Mouse (Mus musculus) bone marrow, adult 2 months (tissue): ENCODE results near the gene Stom. TPM values are rescaled to one million over a fixed set of nuclear protein-coding genes. Genes with fewer than 3 reads are reported as not detected.

Source experiments
- H3K27ac ChIP-seq: fragments of 200-500 bp; 2 replicates; pipeline ENCODE4 v1.5.1; 2012; ENCODE audit warnings: low read depth, mild to moderate bottlenecking, control low read depth, inconsistent platforms, low read length; ENCODE audit not compliant: control insufficient read depth, poor library complexity, insufficient read depth
- H3K4me1 ChIP-seq: fragments of 200-500 bp; 2 replicates; pipeline ENCODE4 v1.6.1; 2011; ENCODE audit warnings: low read length; ENCODE audit not compliant: control insufficient read depth, insufficient read depth
- H3K4me3 ChIP-seq: fragments of 200-500 bp; replicated peaks from 2 replicates; pipeline ENCODE3; 2011; ENCODE audit warnings: mild to moderate bottlenecking, low read depth, low read length, control low read depth; ENCODE audit not compliant: control insufficient read depth
- CTCF ChIP-seq: fragments of 200-500 bp; IDR thresholded peaks from 2 replicates; pipeline ENCODE4 v1.5.1; 2011; ENCODE audit warnings: low read length, control low read depth; ENCODE audit not compliant: control insufficient read depth, insufficient read depth
- POLR2A ChIP-seq: fragments of 200-500 bp; IDR thresholded peaks from 2 replicates; pipeline ENCODE4 v1.6.1; 2011; ENCODE audit warnings: low read depth, mild to moderate bottlenecking, control low read depth, low read length, borderline replicate concordance; ENCODE audit not compliant: control insufficient read depth
- WGBS: fragments of 180-500 bp; shearing (Covaris S2); methylation state at CpG from one replicate; pipeline ENCODE4 v1.1.7; 2018; 5-methylcytosine and 5-hydroxymethylcytosine counted together
- polyA plus RNA-seq: library from polyadenylated mRNA; stranded (reverse); fragments of >200 nt; gene quantifications from 2 replicates; pipeline ENCODE4 v1.2.4, GENCODE M21; 2011; ENCODE audit warnings: low replicate concordance; ENCODE audit not compliant: missing spikeins, insufficient read depth, insufficient read length

Stom gene
- 152 and 203 TPM in 2 replicates for polyA plus RNA-seq

- H3K4me3 ChIP-seq: peak within 1 kb of the TSS; percentile 89
- under 1% methylated on average over 45 of the region's 45 CpGs for WGBS
- peak within 1 kb of the TSS; percentile 94 for H3K27ac ChIP-seq
- peaks cover 2% of the 10 kb centered on the region; the same call in 1 of the 2 replicates for H3K4me1 ChIP-seq
- peak; percentile 17; the same call in 1 of the 2 replicates for TF ChIP-seq CTCF
- peak; percentile 88 for TF ChIP-seq POLR2A
These were observed at the start of gene Stom for GRCm38 (mm10) chr2:35336388-35337280. Gene Stom, minus strand, starts transcription at chr2:35336976.

DNA sequence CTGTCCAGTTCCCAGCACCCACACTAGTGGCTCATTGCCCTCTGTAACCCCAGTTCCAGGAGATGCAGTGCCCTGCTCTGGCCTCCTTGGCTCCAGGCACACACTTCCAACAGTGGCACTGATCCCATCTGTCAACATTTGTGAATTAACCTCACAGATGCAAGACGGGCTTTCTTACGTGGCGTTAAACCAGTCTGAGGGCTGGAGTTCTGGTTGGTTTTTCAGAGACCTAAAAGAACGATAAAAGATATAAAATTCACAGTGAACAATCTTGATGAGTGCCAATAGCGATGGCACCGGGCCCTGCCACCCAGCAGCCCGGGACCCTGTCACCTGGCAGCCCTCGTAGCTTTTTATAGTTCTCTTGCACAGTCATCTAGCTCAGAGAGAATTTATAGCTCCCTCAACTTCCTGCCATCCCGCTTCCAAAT is 48.7 kb upstream of the Stom start:
- TF ChIP-seq POLR2A (no peak), CTCF (no peak)
- H3K4me3 ChIP-seq: no peak overlapping the region
- no peaks in the 10 kb centered on the region; the same call in 1 of the 2 replicates for H3K4me1 ChIP-seq
- 74% methylated on average over 9 of the region's 9 CpGs for WGBS
- no peak overlapping the region for H3K27ac ChIP-seq

DNA sequence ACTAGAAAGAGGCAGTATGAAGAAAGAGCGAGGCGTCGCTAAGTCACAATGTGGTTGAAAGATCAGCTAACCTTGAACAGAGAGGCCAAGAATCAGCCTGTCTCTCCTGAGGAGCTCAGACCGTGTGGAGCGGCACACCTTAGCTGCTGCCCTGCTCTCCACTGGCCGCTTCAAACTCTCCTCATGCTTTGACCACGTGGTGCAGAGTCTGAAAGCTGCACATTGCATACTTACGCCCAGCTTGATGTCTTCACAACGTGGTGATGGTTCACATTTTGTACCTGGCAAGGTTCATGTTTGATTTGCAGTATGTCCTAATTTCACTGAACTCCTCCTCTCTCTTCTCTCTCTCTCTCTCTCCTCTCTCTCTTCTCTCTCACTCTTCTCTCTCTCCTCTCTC is 42.5 kb upstream of the Stom start:
- Histone ChIP-seq H3K27ac (no peak overlapping the region), H3K4me1 (no peaks in the 10 kb centered on the region), H3K4me3 (no peak overlapping the region)
- 80% methylated on average over 9 of the region's 9 CpGs for WGBS
- TF ChIP-seq CTCF (no peak), POLR2A (no peak)

- TF ChIP-seq CTCF (no peak), POLR2A (no peak)
- 6% methylated on average over 6 of the region's 6 CpGs for WGBS
- H3K27ac ChIP-seq: no peak overlapping the region
These were observed 40.8 kb upstream of the Stom start for GRCm38 (mm10) chr2:35377600-35377999.

GRCm38 (mm10) chr2:35373003-35373402 is 36.2 kb upstream of the Stom start:
- H3K27ac ChIP-seq: no peak overlapping the region
- no peak overlapping the region for H3K4me3 ChIP-seq
- TF ChIP-seq CTCF: peak; percentile 71
- TF ChIP-seq POLR2A: no peak
- H3K4me1 ChIP-seq: no peaks in the 10 kb centered on the region
- 29% methylated on average over 3 of the region's 3 CpGs for WGBS

More at GRCm38 (mm10) chr2:35377600-35377999, 40.8 kb upstream of the Stom start:
- Histone ChIP-seq H3K4me1 (no peaks in the 10 kb centered on the region), H3K4me3 (no peak overlapping the region)

- Histone ChIP-seq H3K27ac (no peak overlapping the region), H3K4me1 (no peaks in the 10 kb centered on the region), H3K4me3 (no peak overlapping the region)
- TF ChIP-seq CTCF: no peak
- TF ChIP-seq POLR2A: no peak
These were observed 33.9 kb upstream of the Stom start for GRCm38 (mm10) chr2:35370686-35371085.

DNA sequence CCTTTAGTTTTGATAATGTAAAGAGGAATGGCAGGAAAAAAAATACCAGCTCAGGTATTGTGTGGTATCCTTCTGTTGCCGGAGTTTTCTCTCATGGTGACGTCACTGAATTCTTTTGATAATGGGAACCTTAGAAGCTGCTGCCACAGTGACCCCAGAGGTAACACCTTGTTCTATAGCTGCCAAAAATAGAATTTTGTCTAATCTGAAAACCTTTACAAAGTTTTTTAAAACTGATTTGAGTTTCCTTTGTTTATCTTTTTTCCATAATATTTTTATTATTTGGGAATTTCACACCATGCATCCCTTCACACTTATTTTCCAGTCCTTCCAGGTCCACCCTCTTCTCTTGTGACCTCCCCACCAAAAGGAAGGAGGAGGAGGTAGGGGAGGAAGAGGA is 30.9 kb upstream of the Stom start, which contains the start of gene 4930568D16Rik:
Gene 4930568D16Rik (minus strand): TSS at position 101 of the 400 bp plus-strand sequence.
- H3K27ac ChIP-seq: no peak within 1 kb of the TSS
- TF ChIP-seq POLR2A (no peak), CTCF (no peak)
- no peak within 1 kb of the TSS for H3K4me3 ChIP-seq
- 88% methylated on average over 2 of the region's 2 CpGs for WGBS
- H3K4me1 ChIP-seq: no peaks in the 10 kb centered on the region

DNA sequence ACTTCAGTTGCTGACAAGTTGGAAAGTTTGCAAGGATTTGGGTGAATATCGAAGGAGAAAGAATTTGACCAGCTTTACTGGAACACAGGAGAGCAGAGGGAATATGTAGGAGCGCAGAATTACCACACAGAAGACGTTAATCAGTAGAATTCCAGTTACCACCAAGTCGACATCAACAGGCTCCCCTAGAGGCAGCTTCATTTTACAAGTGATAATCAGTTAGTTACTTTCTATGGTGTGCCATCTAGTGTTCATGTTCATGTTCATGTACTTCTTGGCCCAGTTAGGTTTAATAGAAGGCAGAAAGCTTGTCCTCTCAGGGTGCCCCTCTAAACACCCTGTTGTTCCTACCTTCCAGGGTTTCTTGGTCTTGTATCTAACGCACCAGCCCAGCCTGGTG is 12.4 kb upstream of the Stom start:
- H3K4me3 ChIP-seq: no peak overlapping the region
- peaks cover 2% of the 10 kb centered on the region for H3K4me1 ChIP-seq
- TF ChIP-seq CTCF (0 out of 2 replicates have a peak, but pooled peaks have one; percentile 41), POLR2A (no peak)
- H3K27ac ChIP-seq: no peak overlapping the region
- 22% methylated on average over 5 of the region's 5 CpGs for WGBS

DNA sequence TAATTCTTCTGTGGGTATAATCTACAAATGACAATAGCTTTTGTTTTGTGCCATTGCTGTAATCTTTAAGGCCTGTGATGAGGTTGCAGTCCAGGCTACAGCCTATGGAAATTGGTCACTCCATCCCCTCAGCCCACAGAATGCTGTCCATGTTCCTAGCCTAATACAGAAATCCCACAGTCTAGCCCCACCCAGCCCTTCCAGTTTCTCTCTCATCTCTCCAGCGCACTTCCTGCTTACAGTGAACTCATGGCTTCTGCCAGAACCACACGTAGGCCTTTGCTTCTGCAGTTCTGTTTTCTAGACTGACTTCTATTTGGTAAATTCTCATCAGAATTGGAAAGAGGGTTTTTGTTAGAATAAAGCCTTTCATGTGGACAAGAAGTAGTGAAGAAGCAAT is 9.2 kb upstream of the Stom start:
- Histone ChIP-seq H3K4me3 (no peak overlapping the region), H3K4me1 (peaks cover 2% of the 10 kb centered on the region), H3K27ac (no peak overlapping the region)
- TF ChIP-seq CTCF (no peak), POLR2A (no peak)
- WGBS: 13% methylated on average over 2 of the region's 2 CpGs
